Mouse (Mus musculus): ENCODE measurements at regions not wholly inside any gene's neighbourhood (a gene's known extent, or its start where the extent isn't known, plus 50 kb on each side); places are given as distances from the start of the nearest gene placed in this dataset.
A peak's percentile ranks its signal among the peaks of the same experiment; 100 is the strongest.

DNA sequence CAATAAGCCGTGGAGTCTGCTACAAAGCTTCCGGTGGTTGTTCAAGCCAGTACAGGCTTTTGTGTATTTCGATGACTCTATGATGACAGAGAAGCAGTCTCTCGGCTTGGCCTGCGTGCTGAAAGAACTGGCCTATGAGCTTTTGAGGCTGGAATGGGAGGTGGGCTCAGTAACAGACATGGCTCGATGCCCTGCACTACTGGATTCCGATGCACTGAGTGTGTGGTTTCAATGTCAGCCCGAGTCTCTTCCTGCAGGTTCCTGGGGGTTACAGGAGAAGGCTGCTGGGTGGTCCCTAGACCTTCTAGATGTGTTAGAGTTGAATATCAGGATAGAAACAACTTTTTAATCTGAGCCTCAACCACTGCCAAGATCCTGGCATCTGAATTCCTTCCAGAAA lies 53.2 kb downstream of the Gm815 start:
- H3K9ac ChIP-seq (ENCODE audit: low read length) = no peak overlapping the region
- no peak overlapping the region for H3K4me3 ChIP-seq (ENCODE audit: low read length)
- H3K27me3 ChIP-seq (ENCODE audit: control insufficient read depth, insufficient read depth, low read length) = no peaks in the 10 kb centered on the region
- H3K27ac ChIP-seq (ENCODE audit: low read length) = no peak overlapping the region
- no peaks in the 10 kb centered on the region for H3K9me3 ChIP-seq (replicated peaks; ENCODE audit: control insufficient read depth, low read length)
- H3K4me2 ChIP-seq (ENCODE audit: low read depth, low read length) = no peak overlapping the region
- WGBS = 74% methylated on average over 8 of the region's 8 CpGs
- no peak for ATAC-seq (replicated peaks; ENCODE audit: extremely low read depth, insufficient read depth, low FRiP score)
- no peaks in the 10 kb centered on the region for H3K36me3 ChIP-seq (ENCODE audit: control insufficient read depth, insufficient read depth)
- peaks cover 5% of the 10 kb centered on the region; the same call in 1 of the 2 replicates for H3K4me1 ChIP-seq (ENCODE audit: control insufficient read depth, insufficient read depth, low read length)

DNA sequence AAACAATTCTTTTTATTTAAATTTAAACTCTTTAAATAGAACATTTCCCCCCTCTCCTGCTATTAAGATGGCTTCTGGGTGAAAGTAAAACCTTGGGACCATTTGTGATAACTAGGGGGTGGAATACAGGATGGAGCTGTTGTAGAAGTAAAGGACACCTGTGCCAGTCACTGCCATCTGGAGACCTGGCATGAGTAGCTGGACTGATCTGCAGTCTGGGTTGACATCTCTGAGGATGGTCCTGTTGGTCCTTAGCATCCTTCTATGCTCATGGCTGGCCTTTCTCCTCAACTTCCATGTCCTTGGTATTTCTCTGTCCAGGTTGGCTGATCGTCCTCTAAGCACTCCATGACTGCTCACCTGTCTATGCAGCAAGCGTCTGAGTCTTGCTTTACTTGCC lies 58.3 kb downstream of the Gm815 start:
- Histone ChIP-seq H3K4me2 (ENCODE audit: low read depth, low read length) (no peak overlapping the region), H3K27me3 (ENCODE audit: control insufficient read depth, insufficient read depth, low read length) (no peaks in the 10 kb centered on the region)

DNA sequence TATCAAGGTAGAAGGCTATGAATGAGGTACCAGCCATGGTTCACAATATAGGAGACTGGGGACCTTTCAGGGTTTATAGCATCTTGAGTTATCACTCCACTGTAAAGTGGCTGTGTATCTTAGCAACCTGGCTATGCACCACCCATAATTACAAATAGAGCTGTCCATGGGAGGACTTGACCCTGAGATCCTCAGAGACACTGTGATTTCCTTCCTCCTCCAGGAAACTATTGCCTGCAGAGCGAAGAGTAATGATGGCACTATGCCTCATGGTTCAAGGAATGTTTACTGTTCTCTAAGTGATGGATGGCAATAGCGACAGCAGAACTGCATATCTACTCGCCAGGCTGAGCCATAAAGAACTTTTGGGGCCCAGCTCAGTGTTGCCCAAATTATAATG lies 60.9 kb downstream of the Gm815 start:
- Histone ChIP-seq H3K36me3 (ENCODE audit: control insufficient read depth, insufficient read depth) (no peaks in the 10 kb centered on the region), H3K9ac (ENCODE audit: low read length) (no peak overlapping the region), H3K27ac (ENCODE audit: low read length) (no peak overlapping the region), H3K4me3 (ENCODE audit: low read length) (no peak overlapping the region), H3K4me2 (ENCODE audit: low read depth, low read length) (no peak overlapping the region), H3K4me1 (ENCODE audit: control insufficient read depth, insufficient read depth, low read length) (no peaks in the 10 kb centered on the region), H3K9me3 (replicated peaks; ENCODE audit: control insufficient read depth, low read length) (no peaks in the 10 kb centered on the region), H3K27me3 (ENCODE audit: control insufficient read depth, insufficient read depth, low read length) (no peaks in the 10 kb centered on the region)
- 74% methylated on average over 3 of the region's 3 CpGs for WGBS
- ATAC-seq (replicated peaks; ENCODE audit: extremely low read depth, insufficient read depth, low FRiP score) = no peak

More for the DNA sequence above, 58.3 kb downstream of the Gm815 start:
- no peak overlapping the region for H3K4me3 ChIP-seq (ENCODE audit: low read length)
- H3K9ac ChIP-seq (ENCODE audit: low read length) = no peak overlapping the region
- H3K27ac ChIP-seq (ENCODE audit: low read length) = no peak overlapping the region
- no peaks in the 10 kb centered on the region for H3K4me1 ChIP-seq (ENCODE audit: control insufficient read depth, insufficient read depth, low read length)
- no peak for ATAC-seq (replicated peaks; ENCODE audit: extremely low read depth, insufficient read depth, low FRiP score)
- no peaks in the 10 kb centered on the region for H3K36me3 ChIP-seq (ENCODE audit: control insufficient read depth, insufficient read depth)
- no peaks in the 10 kb centered on the region for H3K9me3 ChIP-seq (replicated peaks; ENCODE audit: control insufficient read depth, low read length)
- 83% methylated on average over 2 of the region's 2 CpGs for WGBS

DNA sequence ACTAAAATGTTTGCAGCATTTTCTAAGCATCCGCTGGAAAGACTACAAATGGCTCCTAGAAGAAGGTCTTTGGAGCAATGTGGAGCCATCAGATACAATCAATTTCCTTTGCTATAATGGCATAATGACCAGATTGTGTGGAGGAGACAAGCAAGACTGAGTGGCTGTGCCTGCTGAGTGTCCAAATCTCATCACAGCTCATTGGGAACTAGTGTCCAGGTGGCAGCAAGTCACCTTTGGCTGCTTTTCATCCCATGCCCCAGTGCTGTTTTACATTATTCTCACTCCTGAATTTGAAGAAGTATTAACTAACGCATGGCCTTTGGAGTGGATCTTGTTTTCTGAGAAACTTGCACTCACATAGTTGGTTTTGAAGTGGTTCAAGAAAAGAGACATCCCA lies 62.8 kb downstream of the Gm815 start:
- Histone ChIP-seq H3K4me2 (ENCODE audit: low read depth, low read length) (no peak overlapping the region), H3K27me3 (ENCODE audit: control insufficient read depth, insufficient read depth, low read length) (no peaks in the 10 kb centered on the region), H3K4me1 (ENCODE audit: control insufficient read depth, insufficient read depth, low read length) (no peaks in the 10 kb centered on the region), H3K27ac (ENCODE audit: low read length) (no peak overlapping the region), H3K9ac (ENCODE audit: low read length) (no peak overlapping the region), H3K9me3 (replicated peaks; ENCODE audit: control insufficient read depth, low read length) (no peaks in the 10 kb centered on the region), H3K4me3 (ENCODE audit: low read length) (no peak overlapping the region), H3K36me3 (ENCODE audit: control insufficient read depth, insufficient read depth) (no peaks in the 10 kb centered on the region)
- 94% methylated on average over 2 of the region's 2 CpGs for WGBS
- no peak for ATAC-seq (replicated peaks; ENCODE audit: extremely low read depth, insufficient read depth, low FRiP score)

DNA sequence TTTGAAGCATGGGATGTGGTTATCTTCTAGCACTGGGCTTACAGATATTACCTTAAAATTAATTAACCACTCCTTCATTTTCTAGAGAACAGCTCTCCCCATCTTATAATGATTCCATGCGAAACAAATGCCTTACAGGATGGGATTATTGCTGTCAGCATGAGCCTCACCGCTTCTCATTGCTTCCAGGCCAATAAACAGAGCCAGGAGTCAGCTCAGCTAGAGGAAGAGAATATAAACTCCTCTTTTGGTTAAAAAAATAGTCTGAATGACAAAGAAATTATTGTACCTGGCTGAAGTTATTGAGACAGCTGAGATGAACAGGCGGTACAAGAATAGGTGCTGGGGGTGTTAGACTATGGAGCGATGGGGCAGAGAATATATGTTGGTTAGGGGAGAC lies 63.5 kb downstream of the Gm815 start:
- H3K27me3 ChIP-seq (ENCODE audit: control insufficient read depth, insufficient read depth, low read length) = no peaks in the 10 kb centered on the region
- no peak overlapping the region for H3K9ac ChIP-seq (ENCODE audit: low read length)
- H3K36me3 ChIP-seq (ENCODE audit: control insufficient read depth, insufficient read depth) = no peaks in the 10 kb centered on the region
- 88% methylated on average over 4 of the region's 4 CpGs for WGBS
- no peak overlapping the region for H3K4me2 ChIP-seq (ENCODE audit: low read depth, low read length)
- H3K9me3 ChIP-seq (replicated peaks; ENCODE audit: control insufficient read depth, low read length) = no peaks in the 10 kb centered on the region
- no peak overlapping the region for H3K4me3 ChIP-seq (ENCODE audit: low read length)
- no peak for ATAC-seq (replicated peaks; ENCODE audit: extremely low read depth, insufficient read depth, low FRiP score)
- no peak overlapping the region for H3K27ac ChIP-seq (ENCODE audit: low read length)
- no peaks in the 10 kb centered on the region for H3K4me1 ChIP-seq (ENCODE audit: control insufficient read depth, insufficient read depth, low read length)

DNA sequence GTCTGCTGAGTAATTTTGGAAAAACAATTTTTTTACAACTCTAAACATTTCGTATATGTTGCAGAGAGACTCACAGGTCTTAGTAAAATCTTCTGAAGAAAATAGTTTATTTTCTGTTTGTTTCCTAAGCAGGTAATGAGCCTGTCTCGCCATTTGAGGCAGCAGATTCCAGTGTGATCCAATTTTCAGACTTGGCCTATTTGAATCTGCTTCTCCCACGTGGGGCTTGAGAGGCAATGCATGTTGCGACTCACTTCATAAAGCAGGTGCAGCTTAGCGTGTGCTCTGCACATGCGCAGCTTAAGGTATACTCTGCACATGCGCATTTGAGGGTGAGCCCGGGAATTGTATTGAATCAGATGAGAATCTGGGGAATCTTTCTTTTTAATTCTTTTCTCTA lies 67.7 kb downstream of the Gm815 start:
- Histone ChIP-seq H3K27me3 (ENCODE audit: control insufficient read depth, insufficient read depth, low read length) (no peaks in the 10 kb centered on the region), H3K36me3 (ENCODE audit: control insufficient read depth, insufficient read depth) (no peaks in the 10 kb centered on the region), H3K27ac (ENCODE audit: low read length) (no peak overlapping the region), H3K4me2 (ENCODE audit: low read depth, low read length) (no peak overlapping the region), H3K9me3 (replicated peaks; ENCODE audit: control insufficient read depth, low read length) (no peaks in the 10 kb centered on the region), H3K4me3 (ENCODE audit: low read length) (no peak overlapping the region), H3K9ac (ENCODE audit: low read length) (no peak overlapping the region), H3K4me1 (ENCODE audit: control insufficient read depth, insufficient read depth, low read length) (no peaks in the 10 kb centered on the region)
- ATAC-seq (replicated peaks; ENCODE audit: extremely low read depth, insufficient read depth, low FRiP score) = no peak
- WGBS = 83% methylated on average over 8 of the region's 8 CpGs

DNA sequence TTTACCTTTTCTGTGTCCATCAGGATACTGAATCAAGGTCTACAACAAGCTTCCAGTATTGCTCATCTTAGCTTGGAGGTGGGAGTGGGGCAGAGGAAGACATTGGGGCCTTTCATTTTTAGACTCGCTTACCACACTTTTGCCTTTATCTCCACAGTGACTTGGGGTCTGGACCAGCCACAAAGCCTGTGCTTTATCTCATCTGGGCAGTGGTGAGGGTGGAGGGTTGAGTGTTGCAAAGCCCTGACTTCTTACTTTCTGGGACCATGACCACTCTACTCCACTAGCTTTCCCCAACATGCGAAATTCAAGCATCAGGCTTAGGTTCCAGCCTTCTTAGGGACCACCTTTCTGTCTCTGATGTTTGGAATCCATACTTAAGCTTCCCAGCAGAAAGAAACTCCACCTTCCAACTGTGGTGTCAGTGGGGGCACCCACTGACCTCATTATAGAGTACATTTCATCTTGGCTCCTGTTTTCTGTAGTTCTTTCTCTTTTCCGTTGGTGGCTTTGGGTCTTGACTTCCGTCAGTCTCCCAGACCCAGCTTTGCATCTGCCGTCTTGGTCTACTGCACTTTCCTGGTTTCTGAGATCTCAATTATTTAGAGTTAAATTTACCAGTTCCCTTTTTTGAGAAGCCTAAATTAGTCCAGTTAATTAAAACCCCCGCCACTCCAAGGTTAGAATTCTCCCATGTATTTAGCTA lies 80.5 kb downstream of the Gm815 start:
- Histone ChIP-seq H3K27me3 (ENCODE audit: control insufficient read depth, insufficient read depth, low read length) (no peaks in the 10 kb centered on the region), H3K27ac (ENCODE audit: low read length) (no peak overlapping the region), H3K4me2 (ENCODE audit: low read depth, low read length) (no peak overlapping the region), H3K36me3 (ENCODE audit: control insufficient read depth, insufficient read depth) (no peaks in the 10 kb centered on the region), H3K4me3 (ENCODE audit: low read length) (no peak overlapping the region), H3K9me3 (replicated peaks; ENCODE audit: control insufficient read depth, low read length) (no peaks in the 10 kb centered on the region), H3K4me1 (ENCODE audit: control insufficient read depth, insufficient read depth, low read length) (no peaks in the 10 kb centered on the region), H3K9ac (ENCODE audit: low read length) (no peak overlapping the region)
- no peak for ATAC-seq (replicated peaks; ENCODE audit: extremely low read depth, insufficient read depth, low FRiP score)
- WGBS = 87% methylated on average over 6 of the region's 6 CpGs

DNA sequence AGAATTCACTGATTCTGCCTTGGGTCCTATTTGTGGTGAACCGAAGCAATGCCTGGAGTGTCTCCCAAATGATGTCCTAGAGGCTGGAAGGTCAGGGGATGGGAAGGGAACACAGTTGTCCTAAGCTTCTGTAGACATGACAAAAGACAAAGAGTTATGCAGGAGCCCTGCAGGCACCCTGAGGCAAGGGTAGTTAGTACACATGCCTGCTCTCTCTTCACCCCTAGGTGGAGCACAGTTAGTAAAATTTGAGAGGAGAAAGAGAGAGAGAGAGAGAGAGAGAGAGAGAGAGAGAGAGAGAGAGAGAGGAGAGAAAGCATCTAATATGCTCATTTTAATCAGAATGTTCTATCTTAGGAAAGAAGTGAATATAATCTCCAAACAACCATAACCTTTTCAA lies 87.4 kb downstream of the Gm815 start:
- no peak overlapping the region for H3K4me3 ChIP-seq (ENCODE audit: low read length)
- no peak overlapping the region for H3K9ac ChIP-seq (ENCODE audit: low read length)
- WGBS = 69% methylated on average over 1 of the region's 1 CpGs
- H3K9me3 ChIP-seq (replicated peaks; ENCODE audit: control insufficient read depth, low read length) = no peaks in the 10 kb centered on the region
- peaks cover 14% of the 10 kb centered on the region for H3K4me1 ChIP-seq (ENCODE audit: control insufficient read depth, insufficient read depth, low read length)
- no peak overlapping the region for H3K4me2 ChIP-seq (ENCODE audit: low read depth, low read length)
- no peak for ATAC-seq (replicated peaks; ENCODE audit: extremely low read depth, insufficient read depth, low FRiP score)
- no peaks in the 10 kb centered on the region for H3K27me3 ChIP-seq (ENCODE audit: control insufficient read depth, insufficient read depth, low read length)
- no peaks in the 10 kb centered on the region for H3K36me3 ChIP-seq (ENCODE audit: control insufficient read depth, insufficient read depth)
- H3K27ac ChIP-seq (ENCODE audit: low read length) = no peak overlapping the region

DNA sequence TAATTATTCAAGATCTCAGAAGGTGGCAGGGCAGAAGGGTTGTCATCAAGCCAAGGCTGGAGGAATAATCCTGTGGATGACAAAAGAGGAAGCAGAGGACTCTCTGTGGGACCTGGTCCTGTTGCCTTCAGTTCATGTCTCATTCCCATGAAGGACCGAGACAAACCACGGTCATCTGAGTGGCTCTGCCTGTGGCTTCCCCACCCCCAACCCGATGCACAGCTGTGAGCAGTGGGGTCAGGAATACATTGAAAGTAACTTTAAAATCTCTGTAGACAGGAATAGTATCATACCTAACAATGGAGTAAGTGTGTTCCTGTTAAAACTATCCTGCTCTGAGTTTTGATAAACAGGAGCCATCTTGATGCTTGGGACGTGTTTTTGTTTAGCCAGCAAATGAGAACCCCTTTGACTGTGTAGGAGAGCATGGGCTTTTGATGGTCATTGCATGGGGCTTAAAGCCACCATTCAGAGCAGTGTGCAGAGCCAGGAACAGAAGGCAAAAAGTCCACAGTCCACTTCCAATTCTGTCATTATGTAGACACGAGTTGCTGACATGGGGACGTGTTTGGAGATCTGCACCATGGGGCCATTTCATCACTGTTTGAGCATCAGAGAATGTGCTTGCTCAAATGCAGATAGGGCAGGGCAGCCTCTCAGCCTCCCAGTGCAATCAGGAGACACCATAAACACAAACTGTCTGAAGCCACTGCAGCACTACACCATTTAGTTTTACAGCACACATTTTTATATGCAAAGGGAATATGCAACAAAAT lies 88.3 kb downstream of the Gm815 start:
- Histone ChIP-seq H3K4me2 (ENCODE audit: low read depth, low read length) (no peak overlapping the region), H3K36me3 (ENCODE audit: control insufficient read depth, insufficient read depth) (no peaks in the 10 kb centered on the region), H3K9ac (ENCODE audit: low read length) (no peak overlapping the region), H3K27ac (ENCODE audit: low read length) (peak overlapping the region; percentile 36), H3K9me3 (replicated peaks; ENCODE audit: control insufficient read depth, low read length) (no peaks in the 10 kb centered on the region), H3K4me3 (ENCODE audit: low read length) (no peak overlapping the region), H3K4me1 (ENCODE audit: control insufficient read depth, insufficient read depth, low read length) (peaks cover 14% of the 10 kb centered on the region), H3K27me3 (ENCODE audit: control insufficient read depth, insufficient read depth, low read length) (no peaks in the 10 kb centered on the region)
- WGBS = 58% methylated on average over 6 of the region's 6 CpGs
- ATAC-seq (replicated peaks; ENCODE audit: extremely low read depth, insufficient read depth, low FRiP score) = peak; percentile 47; the same call in 1 of the 2 replicates
